Mouse (Mus musculus) C2C12 (cell line): ENCODE measurements around the gene Tmprss3.

Experiments used
- CEBPB ChIP-seq: IDR thresholded peaks from one replicate; pipeline ENCODE4 v1.6.1; 2011; ENCODE audit warnings: low read depth, mild to moderate bottlenecking, control low read depth, moderate library complexity
- CTCF ChIP-seq: IDR thresholded peaks from one replicate; pipeline ENCODE4 v1.5.1; 2011; ENCODE audit not compliant: control insufficient read depth, insufficient read depth, insufficient read length
- MAX ChIP-seq: IDR thresholded peaks from one replicate; pipeline ENCODE4 v1.6.1; 2011; ENCODE audit warnings: mild to moderate bottlenecking, control low read depth
- MYOD1 ChIP-seq: IDR thresholded peaks from one replicate; pipeline ENCODE4 v1.6.1; 2011; ENCODE audit warnings: low read depth; ENCODE audit not compliant: control insufficient read depth, insufficient read length
- MYOG ChIP-seq: IDR thresholded peaks from one replicate; pipeline ENCODE4 v1.6.1; 2011; ENCODE audit not compliant: control insufficient read depth, insufficient read length; ENCODE audit errors: extremely low read depth
- USF1 ChIP-seq: IDR thresholded peaks from one replicate; pipeline ENCODE4 v1.6.1; 2011; ENCODE audit warnings: low read depth, mild to moderate bottlenecking, control low read depth, moderate library complexity

DNA sequence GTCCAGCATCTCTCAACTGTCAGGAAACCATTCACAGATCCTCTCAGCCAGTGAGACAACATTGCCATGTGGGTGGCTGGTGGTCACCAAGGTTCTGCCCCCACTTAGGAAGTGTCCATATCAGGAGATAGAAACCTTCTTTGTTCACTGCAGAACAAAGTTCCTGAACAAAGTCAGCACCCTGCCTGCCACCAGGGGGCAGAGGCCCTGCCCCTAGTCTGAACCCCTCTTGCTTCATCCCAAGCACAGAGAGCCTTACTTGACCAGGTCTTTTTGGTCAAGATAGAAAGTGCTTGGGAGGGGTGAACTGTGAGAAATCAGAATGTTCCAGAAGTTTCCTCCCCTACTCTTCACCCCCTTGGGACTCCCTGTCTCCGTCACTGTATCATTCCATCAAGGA, 37.1 kb upstream of the Tmprss3 start:
- TF ChIP-seq CTCF (no peak), USF1 (no peak), CEBPB (no peak), MYOG (no peak), MAX (no peak), MYOD1 (no peak)
